Mouse (Mus musculus) cerebellum, adult 2 months (tissue): ENCODE results near the gene 2900026A02Rik. TPM values are rescaled to one million over a fixed set of nuclear protein-coding genes. Genes with fewer than 3 reads are reported as not detected.
A peak's percentile ranks its signal among the peaks of the same experiment; 100 is the strongest.

Source experiments
- DNase-seq, 2 experiments: peaks; one replicate each; pipeline ENCODE4 v3.0.0; 2021
- H3K27ac ChIP-seq: fragments of 200-500 bp; 2 replicates; pipeline ENCODE4 v1.5.1; 2012; ENCODE audit warnings: low read length, control low read depth, inconsistent platforms; ENCODE audit not compliant: insufficient read depth
- H3K27me3 ChIP-seq: fragments of 200-500 bp; 2 replicates; pipeline ENCODE4 v1.6.1; 2012; ENCODE audit warnings: inconsistent platforms, mild to moderate bottlenecking, low read length, moderate library complexity; ENCODE audit not compliant: control insufficient read depth, insufficient read depth
- H3K4me1 ChIP-seq: fragments of 200-500 bp; 2 replicates; pipeline ENCODE4 v1.6.1; 2011; ENCODE audit warnings: low read length; ENCODE audit not compliant: control insufficient read depth, insufficient read depth
- H3K4me3 ChIP-seq: fragments of 200-500 bp; replicated peaks from 2 replicates; pipeline ENCODE3; 2011; ENCODE audit warnings: mild to moderate bottlenecking, low read depth, low read length, control low read depth; ENCODE audit not compliant: insufficient read depth
- CTCF ChIP-seq: fragments of 200-500 bp; IDR thresholded peaks from 2 replicates; pipeline ENCODE4 v1.5.1; 2011; ENCODE audit warnings: low read depth, mild to moderate bottlenecking, control low read depth, low read length, moderate library complexity, borderline replicate concordance; ENCODE audit not compliant: insufficient read depth
- POLR2A ChIP-seq: fragments of 200-500 bp; IDR thresholded peaks from 2 replicates; pipeline ENCODE4 v1.6.1; 2011; ENCODE audit warnings: low read length, control low read depth, borderline replicate concordance; ENCODE audit not compliant: insufficient read depth
- WGBS: fragments of 180-500 bp; shearing (Covaris S2); methylation state at CpG from one replicate; pipeline ENCODE4 v1.1.7; 2018; 5-methylcytosine and 5-hydroxymethylcytosine counted together
- polyA plus RNA-seq: library from polyadenylated mRNA; depleted of rRNA; stranded (reverse); fragments of >200 nt; gene quantifications from 2 replicates; pipeline ENCODE4 v1.2.3, GENCODE M21; 2012

2900026A02Rik gene
- polyA plus RNA-seq, 1 experiment, result 4.9 TPM

GRCm38 (mm10) chr5:113119861-113120465 is 101.1 kb downstream of the 2900026A02Rik start:
- H3K4me1 ChIP-seq, result no peaks in the 10 kb centered on the region
- no peak for DNase-seq
- H3K4me3 ChIP-seq, result no peak overlapping the region
- 47% methylated on average over 13 of the region's 13 CpGs for WGBS
- no peak overlapping the region for H3K27ac ChIP-seq
- TF ChIP-seq POLR2A, result no peak
- no peak for TF ChIP-seq CTCF
- H3K27me3 ChIP-seq, result no peaks in the 10 kb centered on the region

GRCm38 (mm10) chr5:113119291-113119690 is 101.7 kb downstream of the 2900026A02Rik start:
- Histone ChIP-seq H3K27me3 (no peaks in the 10 kb centered on the region), H3K4me1 (no peaks in the 10 kb centered on the region), H3K4me3 (no peak overlapping the region), H3K27ac (no peak overlapping the region)
- DNase-seq, result no peak
- TF ChIP-seq POLR2A (no peak), CTCF (no peak)
- 86% methylated on average over 9 of the region's 9 CpGs for WGBS

GRCm38 (mm10) chr5:113118695-113119094 is 102.3 kb downstream of the 2900026A02Rik start:
- peak in 1 of 2 experiments; percentile 31 for DNase-seq
- Histone ChIP-seq H3K4me1 (no peaks in the 10 kb centered on the region), H3K27me3 (no peaks in the 10 kb centered on the region), H3K4me3 (no peak overlapping the region), H3K27ac (no peak overlapping the region)
- no peak for TF ChIP-seq POLR2A
- no peak for TF ChIP-seq CTCF
- WGBS, result 67% methylated on average over 6 of the region's 6 CpGs

GRCm38 (mm10) chr5:113117361-113117760 is 103.7 kb downstream of the 2900026A02Rik start:
- DNase-seq, result no peak
- Histone ChIP-seq H3K4me3 (no peak overlapping the region), H3K4me1 (no peaks in the 10 kb centered on the region), H3K27ac (no peak overlapping the region), H3K27me3 (no peaks in the 10 kb centered on the region)
- WGBS, result 50% methylated on average over 5 of the region's 5 CpGs
- TF ChIP-seq CTCF, result no peak
- TF ChIP-seq POLR2A, result no peak

GRCm38 (mm10) chr5:113115896-113116295 is 105.1 kb downstream of the 2900026A02Rik start:
- Histone ChIP-seq H3K4me1 (no peaks in the 10 kb centered on the region), H3K27me3 (no peaks in the 10 kb centered on the region), H3K27ac (no peak overlapping the region), H3K4me3 (no peak overlapping the region)
- DNase-seq, result no peak
- TF ChIP-seq POLR2A (no peak), CTCF (no peak)
- WGBS, result 83% methylated on average over 10 of the region's 10 CpGs

- H3K4me3 ChIP-seq, result no peak overlapping the region
- DNase-seq, result no peak
- H3K27ac ChIP-seq, result no peak overlapping the region
- no peak for TF ChIP-seq CTCF
- TF ChIP-seq POLR2A, result no peak
- no peaks in the 10 kb centered on the region for H3K4me1 ChIP-seq
- 68% methylated on average over 20 of the region's 20 CpGs for WGBS
- H3K27me3 ChIP-seq, result no peaks in the 10 kb centered on the region
Measured at GRCm38 (mm10) chr5:113114264-113115225, 106.5 kb downstream of the 2900026A02Rik start.

- 45% methylated on average over 5 of the region's 5 CpGs for WGBS
- no peak overlapping the region for H3K27ac ChIP-seq
- no peaks in the 10 kb centered on the region for H3K4me1 ChIP-seq
- H3K4me3 ChIP-seq, result no peak overlapping the region
- DNase-seq, result no peak
- TF ChIP-seq POLR2A, result no peak
- TF ChIP-seq CTCF, result no peak
- H3K27me3 ChIP-seq, result no peaks in the 10 kb centered on the region
Measured at GRCm38 (mm10) chr5:113113120-113113519, 107.9 kb downstream of the 2900026A02Rik start.

- 42% methylated on average over 4 of the region's 4 CpGs for WGBS
- no peak for DNase-seq
- no peaks in the 10 kb centered on the region for H3K27me3 ChIP-seq
- no peak overlapping the region for H3K27ac ChIP-seq
- no peak for TF ChIP-seq CTCF
- no peak for TF ChIP-seq POLR2A
- no peaks in the 10 kb centered on the region for H3K4me1 ChIP-seq
- H3K4me3 ChIP-seq, result no peak overlapping the region
Measured at GRCm38 (mm10) chr5:113111336-113111735, 109.7 kb downstream of the 2900026A02Rik start.
